Mouse (Mus musculus) lung, postnatal 4 days (tissue): ENCODE results near the gene Map3k1.
"Not testable (repeated sequence)": the region's sequence is repeated elsewhere in the genome, so short reads cannot be mapped to it uniquely, and the experiment has no call there.

Experiments
- DNase-seq, 2 experiments: peaks; one replicate each; pipeline ENCODE4 v3.0.0; 2021

Map3k1 gene

DNA sequence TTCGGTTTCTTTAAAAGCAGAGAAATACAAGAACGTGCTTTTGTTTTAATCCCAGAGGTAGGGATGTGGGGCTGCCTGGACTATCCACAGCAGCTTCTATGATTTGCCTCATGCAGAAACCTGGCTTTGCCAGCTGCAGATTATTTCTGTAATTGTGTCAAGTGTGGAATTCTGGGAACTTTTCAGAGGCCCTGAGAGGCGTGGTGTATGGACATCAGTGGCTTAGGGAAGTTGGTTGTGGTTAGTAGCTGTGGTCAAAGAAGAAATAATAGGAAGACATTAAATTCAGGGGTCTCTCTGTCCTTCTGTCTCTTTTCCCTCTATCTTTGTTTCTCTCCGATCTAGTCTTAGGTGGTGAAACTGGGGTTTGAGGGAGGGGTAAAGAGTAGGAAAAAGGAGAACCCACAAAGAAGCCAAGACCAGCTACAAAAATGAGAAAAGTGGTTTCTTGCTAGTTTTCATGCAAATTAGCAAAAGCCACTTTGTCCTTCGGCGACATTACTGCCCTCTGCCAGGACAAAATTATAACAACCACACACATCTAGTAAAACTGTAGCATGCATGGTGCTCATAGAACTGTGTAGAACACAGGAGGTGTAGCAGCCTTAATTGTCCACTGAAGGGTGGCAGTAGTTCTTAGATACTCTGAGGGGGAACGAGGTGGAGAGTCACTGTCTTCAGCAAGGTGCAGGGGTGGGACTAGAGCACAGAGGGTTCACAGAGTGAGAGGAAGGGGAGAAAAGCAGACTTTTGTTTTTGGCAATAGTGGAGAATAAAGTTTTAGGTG lies 67.4 kb downstream of the Map3k1 start:
- no peak for DNase-seq

DNA sequence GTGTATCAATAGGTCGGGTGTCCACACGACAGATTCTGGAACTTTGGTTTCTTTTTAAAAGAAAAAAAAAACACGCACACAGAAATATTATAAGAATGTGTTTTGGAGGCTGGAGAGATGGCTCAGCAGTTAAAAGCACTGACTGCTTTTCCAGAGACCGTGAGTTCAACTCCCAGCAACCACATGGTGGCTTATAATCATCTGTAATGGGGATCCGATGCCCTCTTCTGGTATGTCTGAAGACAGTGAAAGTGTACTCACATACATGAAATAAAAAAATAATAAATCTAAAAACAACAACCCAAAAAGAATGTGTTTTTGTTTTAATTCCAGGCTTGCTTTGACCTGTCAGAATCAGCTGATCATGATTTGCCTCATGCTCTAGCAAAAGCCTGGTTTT lies 81.9 kb downstream of the Map3k1 start:
- DNase-seq: no peak

DNA sequence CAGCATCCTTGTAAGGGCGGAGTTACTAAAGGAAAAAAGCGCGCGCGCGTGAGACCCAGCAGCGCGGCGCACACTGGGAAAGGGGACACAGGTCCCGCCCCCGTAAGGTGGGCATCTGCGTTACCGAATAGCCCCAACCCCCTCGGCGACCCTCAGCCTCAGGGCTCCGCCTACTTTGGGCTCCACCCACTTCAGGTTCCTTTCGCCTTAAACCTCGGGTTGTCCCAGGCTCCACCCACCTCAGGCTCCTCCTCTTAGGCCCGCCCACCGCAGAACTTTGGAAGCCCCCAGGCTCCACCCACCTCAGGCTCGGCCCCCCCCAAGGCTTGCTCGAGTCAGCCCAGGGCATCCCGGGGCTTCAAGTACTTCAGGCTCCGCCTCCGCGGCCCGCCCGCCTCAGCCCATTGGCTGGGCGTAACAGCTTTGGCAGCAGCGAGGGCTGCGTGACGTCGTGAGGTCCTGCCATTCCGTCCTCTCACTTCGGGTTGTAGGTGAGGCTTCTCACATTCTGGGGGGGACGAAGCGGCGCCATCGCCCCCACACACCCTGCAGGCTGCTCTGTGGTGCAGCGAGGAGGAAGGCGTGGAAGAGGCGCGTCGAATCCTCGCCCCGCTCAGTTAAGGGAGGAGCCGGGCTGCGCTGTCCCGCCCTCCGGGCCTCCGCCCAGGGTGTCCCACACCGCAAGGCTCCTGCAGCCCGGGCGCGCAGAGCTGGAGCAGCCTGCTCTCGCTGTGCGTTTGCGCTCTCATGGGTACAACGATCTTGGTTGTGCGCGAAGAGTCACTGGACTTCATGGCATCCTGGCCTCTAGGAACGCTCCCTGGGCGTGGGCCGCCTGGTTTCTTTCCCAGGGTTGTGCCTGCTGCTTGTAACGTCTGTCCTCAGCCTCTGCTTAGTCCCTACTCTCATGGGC lies 83.4 kb downstream of the Map3k1 start:
- DNase-seq: peak; percentile 98

DNA sequence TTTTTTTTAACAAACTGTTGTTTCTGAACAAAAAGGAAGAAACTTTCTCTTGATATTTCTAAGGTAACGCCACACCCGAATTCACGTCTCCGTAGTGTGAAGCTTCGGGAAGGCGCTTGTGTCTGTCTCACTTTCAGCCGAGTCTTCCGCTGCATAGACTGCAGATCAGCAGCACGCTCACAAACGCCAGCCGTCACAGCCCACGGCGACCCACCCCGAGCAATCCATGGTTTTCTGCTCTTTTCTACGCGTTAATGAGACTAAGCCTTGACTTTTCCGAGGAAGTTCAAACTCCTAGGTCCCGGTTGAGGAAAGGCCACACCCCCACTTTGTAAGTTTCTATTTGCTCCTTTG lies 84.0 kb downstream of the Map3k1 start:
- DNase-seq: no peak

DNA sequence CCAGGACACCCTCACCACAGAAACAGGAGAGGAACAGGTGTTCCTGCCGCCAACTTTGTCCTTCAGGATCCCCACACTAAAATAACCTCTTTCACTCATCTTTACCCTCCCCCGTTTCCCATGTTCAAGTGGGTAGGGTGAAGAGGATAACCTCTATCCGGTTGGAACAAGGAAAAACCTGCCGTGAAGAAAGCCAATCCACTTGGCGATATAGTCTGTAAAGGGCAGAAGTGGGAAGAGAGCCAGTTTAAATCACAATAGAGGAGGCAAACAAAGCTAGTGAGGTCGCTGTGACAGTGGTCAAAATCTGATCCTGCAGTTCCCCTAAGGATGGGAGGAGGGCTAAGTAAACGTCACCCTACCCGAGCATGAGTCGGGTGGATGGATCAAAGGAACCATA lies 89.1 kb downstream of the Map3k1 start:
- DNase-seq: no peak

DNA sequence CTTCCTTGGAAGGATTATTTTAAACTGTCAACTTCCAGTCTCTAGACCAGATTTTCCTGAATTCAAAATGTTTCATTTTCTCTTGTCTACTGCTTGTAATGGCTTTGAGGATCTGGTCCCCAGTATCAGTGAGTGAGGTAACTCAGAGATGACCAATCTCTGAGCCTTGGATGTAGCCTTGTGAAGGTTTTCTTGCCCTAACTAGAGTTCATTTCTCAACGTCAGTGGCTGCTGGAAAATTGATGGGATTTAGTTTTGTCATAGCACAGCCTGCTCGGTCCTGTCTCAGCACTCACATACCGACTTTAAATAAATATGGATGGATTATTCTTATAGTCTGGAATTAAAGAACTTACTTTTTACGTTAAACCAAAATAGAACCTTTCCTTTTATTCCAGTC lies 98.3 kb downstream of the Map3k1 start:
- DNase-seq: no peak

DNA sequence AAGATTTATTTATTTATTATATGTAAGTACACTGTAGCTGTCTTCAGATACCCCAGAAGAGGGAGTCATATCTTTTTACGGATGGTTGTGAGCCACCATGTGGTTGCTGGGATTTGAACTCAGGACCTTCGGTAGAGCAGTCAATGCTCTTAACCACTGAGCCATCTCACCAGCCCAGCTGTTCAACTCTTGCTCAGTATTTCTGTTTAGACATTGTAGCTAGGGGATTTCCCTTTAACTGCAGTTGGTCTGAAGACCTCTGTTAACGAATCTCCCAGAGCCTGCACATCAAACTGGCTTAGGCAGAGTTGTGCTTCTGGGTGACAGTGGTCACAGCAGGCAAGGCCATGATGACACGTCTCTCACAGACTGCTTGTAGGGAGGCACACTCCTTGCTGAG lies 104.8 kb downstream of the Map3k1 start:
- DNase-seq: not testable (repeated sequence)

DNA sequence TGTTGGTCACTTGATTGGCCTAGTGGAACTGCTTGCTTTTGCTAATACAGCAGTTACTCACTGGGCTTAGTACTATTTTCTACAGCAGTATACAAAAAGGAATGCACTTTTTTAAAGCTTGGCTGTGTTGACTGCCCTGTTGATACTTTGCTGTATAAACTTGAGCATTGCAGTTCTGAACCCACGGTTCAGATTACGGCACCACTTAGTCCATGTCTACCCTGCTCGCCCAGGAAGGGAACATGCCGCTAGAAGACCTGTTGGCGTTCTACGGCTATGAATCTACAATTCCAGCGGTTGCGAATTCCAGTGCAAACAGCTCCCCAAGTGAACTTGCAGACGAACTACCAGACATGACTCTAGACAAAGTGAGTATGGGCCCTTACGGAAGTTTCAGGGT lies 105.4 kb downstream of the Map3k1 start:
- no peak for DNase-seq
